Mouse (Mus musculus) limb, embryonic 13.5 days (tissue): ENCODE measurements around the gene Ankrd55. TPM values are rescaled to one million over a fixed set of nuclear protein-coding genes. Genes with fewer than 3 reads are reported as not detected.
A peak's percentile ranks its signal among the peaks of the same experiment; 100 is the strongest.

Experiments
- ATAC-seq: fragments of 200-750 bp; cut with Nextera tagmentation; 2 replicates; pipeline ENCODE4 v1.8.0; 2017; ENCODE audit warnings: low read depth, moderate number of reproducible peaks, moderate TSS enrichment; ENCODE audit not compliant: low FRiP score
- H3K27ac ChIP-seq: fragments of 300-500 bp; sonication (generic); 2 replicates; pipeline ENCODE4 v1.5.1; 2015; ENCODE audit warnings: inconsistent platforms, mild to moderate bottlenecking, moderate library complexity
- H3K27me3 ChIP-seq: fragments of 300-500 bp; sonication (generic); 2 replicates; pipeline ENCODE4 v1.6.1; 2015; ENCODE audit warnings: mild to moderate bottlenecking, inconsistent platforms
- H3K36me3 ChIP-seq: fragments of 300-500 bp; sonication (generic); 2 replicates; pipeline ENCODE4 v1.6.1; 2015; ENCODE audit warnings: inconsistent platforms, mild to moderate bottlenecking, moderate library complexity
- H3K4me1 ChIP-seq: fragments of 300-500 bp; sonication (generic); 2 replicates; pipeline ENCODE4 v1.6.1; 2015; ENCODE audit warnings: inconsistent platforms
- H3K4me2 ChIP-seq: fragments of 300-500 bp; sonication (generic); replicated peaks from 2 replicates; pipeline ENCODE4 v1.6.1; 2015; ENCODE audit warnings: inconsistent platforms, mild to moderate bottlenecking, moderate library complexity
- H3K4me3 ChIP-seq: fragments of 300-500 bp; sonication (generic); 2 replicates; pipeline ENCODE4 v1.5.1; 2015; ENCODE audit warnings: moderate library complexity, mild to moderate bottlenecking, inconsistent platforms
- H3K9ac ChIP-seq: fragments of 300-500 bp; sonication (generic); 2 replicates; pipeline ENCODE4 v1.6.1; 2015; ENCODE audit warnings: mild to moderate bottlenecking, inconsistent platforms
- H3K9me3 ChIP-seq: fragments of 300-500 bp; sonication (generic); 2 replicates; pipeline ENCODE4 v1.6.1; 2016; ENCODE audit warnings: inconsistent platforms
- WGBS: fragments of 180-500 bp; shearing (Covaris S2); methylation state at CpG from one replicate; pipeline ENCODE4 v1.1.7; 2015; 5-methylcytosine and 5-hydroxymethylcytosine counted together
- polyA plus RNA-seq: library from polyadenylated mRNA; unstranded; fragments of >200 nt; fragmentation: Nextera tagmentation; extraction: Ambion mirVana; gene quantifications from 2 replicates; pipeline ENCODE4 v1.2.1, GENCODE M21; 2015

Ankrd55 gene
- polyA plus RNA-seq, 1 experiment from 2014 or later = 1.8 TPM

- H3K9me3 ChIP-seq = no peaks in the 10 kb centered on the region
- ATAC-seq = no peak
- H3K4me3 ChIP-seq = no peak overlapping the region
- no peaks in the 10 kb centered on the region for H3K36me3 ChIP-seq
- H3K4me1 ChIP-seq = peaks cover 55% of the 10 kb centered on the region
- no peak overlapping the region for H3K9ac ChIP-seq
- no peak overlapping the region for H3K4me2 ChIP-seq
- peak overlapping the region; percentile 89; the same call in 1 of the 2 replicates for H3K27ac ChIP-seq
- H3K27me3 ChIP-seq = no peaks in the 10 kb centered on the region
- 63% methylated on average over 6 of the region's 6 CpGs for WGBS
Measured at GRCm38 (mm10) chr13:112330257-112330656, 42.0 kb downstream of the Ankrd55 start.

- peak overlapping the region; percentile 89 for H3K27ac ChIP-seq
- H3K36me3 ChIP-seq = no peaks in the 10 kb centered on the region
- H3K9me3 ChIP-seq = no peaks in the 10 kb centered on the region
- no peak overlapping the region for H3K9ac ChIP-seq
- ATAC-seq = peak; percentile 95
- H3K27me3 ChIP-seq = no peaks in the 10 kb centered on the region
- peak overlapping the region; percentile 42 for H3K4me2 ChIP-seq
- peak overlapping the region; percentile 6; the same call in 1 of the 2 replicates for H3K4me3 ChIP-seq
- peaks cover 54% of the 10 kb centered on the region for H3K4me1 ChIP-seq
- 27% methylated on average over 8 of the region's 8 CpGs for WGBS
Measured at GRCm38 (mm10) chr13:112330919-112331681, 42.8 kb downstream of the Ankrd55 start.

GRCm38 (mm10) chr13:112331682-112332061, 43.4 kb downstream of the Ankrd55 start:
- peak overlapping the region; percentile 6; the same call in 1 of the 2 replicates for H3K4me3 ChIP-seq
- H3K27ac ChIP-seq = peak overlapping the region; percentile 89
- 38% methylated on average over 1 of the region's 1 CpGs for WGBS
- no peaks in the 10 kb centered on the region for H3K9me3 ChIP-seq
- no peak overlapping the region for H3K9ac ChIP-seq
- peak; percentile 46 for ATAC-seq
- H3K36me3 ChIP-seq = no peaks in the 10 kb centered on the region
- peak overlapping the region; percentile 42 for H3K4me2 ChIP-seq
- H3K4me1 ChIP-seq = peaks cover 48% of the 10 kb centered on the region
- no peaks in the 10 kb centered on the region for H3K27me3 ChIP-seq

- WGBS = 84% methylated on average over 3 of the region's 3 CpGs
- H3K27ac ChIP-seq = no peak overlapping the region
Measured at GRCm38 (mm10) chr13:112335531-112335930, 47.3 kb downstream of the Ankrd55 start.

GRCm38 (mm10) chr13:112337146-112337545, 48.9 kb downstream of the Ankrd55 start:
- no peak overlapping the region for H3K4me3 ChIP-seq
- no peaks in the 10 kb centered on the region for H3K27me3 ChIP-seq
- 95% methylated on average over 9 of the region's 9 CpGs for WGBS
- no peak for ATAC-seq
- no peak overlapping the region for H3K4me2 ChIP-seq
- H3K27ac ChIP-seq = no peak overlapping the region
- peaks cover 16% of the 10 kb centered on the region for H3K4me1 ChIP-seq
- no peak overlapping the region for H3K9ac ChIP-seq
- no peaks in the 10 kb centered on the region for H3K9me3 ChIP-seq
- no peaks in the 10 kb centered on the region for H3K36me3 ChIP-seq

More at GRCm38 (mm10) chr13:112335531-112335930, 47.3 kb downstream of the Ankrd55 start:
- H3K4me3 ChIP-seq = no peak overlapping the region
- H3K9me3 ChIP-seq = no peaks in the 10 kb centered on the region
- no peaks in the 10 kb centered on the region for H3K36me3 ChIP-seq
- no peaks in the 10 kb centered on the region for H3K27me3 ChIP-seq
- peaks cover 29% of the 10 kb centered on the region for H3K4me1 ChIP-seq
- H3K4me2 ChIP-seq = no peak overlapping the region
- H3K9ac ChIP-seq = no peak overlapping the region
- ATAC-seq = no peak

GRCm38 (mm10) chr13:112340205-112340604, 52.0 kb downstream of the Ankrd55 start:
- no peak overlapping the region for H3K4me3 ChIP-seq
- H3K9me3 ChIP-seq = no peaks in the 10 kb centered on the region
- H3K27me3 ChIP-seq = no peaks in the 10 kb centered on the region
- peak; percentile 73 for ATAC-seq
- H3K4me1 ChIP-seq = peaks cover 27% of the 10 kb centered on the region
- H3K4me2 ChIP-seq = peak overlapping the region; percentile 17
- no peak overlapping the region for H3K9ac ChIP-seq
- no peaks in the 10 kb centered on the region for H3K36me3 ChIP-seq
- H3K27ac ChIP-seq = peak overlapping the region; percentile 73
- 45% methylated on average over 8 of the region's 8 CpGs for WGBS

GRCm38 (mm10) chr13:112340761-112341160, 52.5 kb downstream of the Ankrd55 start:
- WGBS = 79% methylated on average over 6 of the region's 6 CpGs
- H3K27ac ChIP-seq = peak overlapping the region; percentile 29; the same call in 1 of the 2 replicates

GRCm38 (mm10) chr13:112342971-112343627, 54.8 kb downstream of the Ankrd55 start:
- no peak for ATAC-seq
- WGBS = 67% methylated on average over 5 of the region's 5 CpGs

More at GRCm38 (mm10) chr13:112340761-112341160, 52.5 kb downstream of the Ankrd55 start:
- Histone ChIP-seq H3K9me3 (no peaks in the 10 kb centered on the region), H3K9ac (no peak overlapping the region), H3K4me1 (peaks cover 32% of the 10 kb centered on the region), H3K27me3 (no peaks in the 10 kb centered on the region), H3K4me2 (no peak overlapping the region), H3K36me3 (no peaks in the 10 kb centered on the region), H3K4me3 (no peak overlapping the region)
- no peak for ATAC-seq

GRCm38 (mm10) chr13:112343628-112344009, 55.4 kb downstream of the Ankrd55 start:
- Histone ChIP-seq H3K4me3 (no peak overlapping the region), H3K36me3 (no peaks in the 10 kb centered on the region), H3K4me1 (peaks cover 58% of the 10 kb centered on the region), H3K4me2 (no peak overlapping the region), H3K9ac (no peak overlapping the region), H3K27ac (no peak overlapping the region), H3K27me3 (no peaks in the 10 kb centered on the region), H3K9me3 (no peaks in the 10 kb centered on the region)
- WGBS = 84% methylated on average over 5 of the region's 5 CpGs
- no peak for ATAC-seq

More at GRCm38 (mm10) chr13:112342971-112343627, 54.8 kb downstream of the Ankrd55 start:
- H3K4me2 ChIP-seq = no peak overlapping the region
- H3K4me1 ChIP-seq = peaks cover 55% of the 10 kb centered on the region
- no peak overlapping the region for H3K4me3 ChIP-seq
- H3K9me3 ChIP-seq = no peaks in the 10 kb centered on the region
- H3K9ac ChIP-seq = no peak overlapping the region
- H3K36me3 ChIP-seq = no peaks in the 10 kb centered on the region
- H3K27ac ChIP-seq = no peak overlapping the region
- no peaks in the 10 kb centered on the region for H3K27me3 ChIP-seq

GRCm38 (mm10) chr13:112344270-112344864, 56.1 kb downstream of the Ankrd55 start:
- Histone ChIP-seq H3K36me3 (no peaks in the 10 kb centered on the region), H3K9me3 (no peaks in the 10 kb centered on the region), H3K4me1 (peaks cover 58% of the 10 kb centered on the region), H3K9ac (no peak overlapping the region), H3K4me2 (no peak overlapping the region), H3K27me3 (no peaks in the 10 kb centered on the region), H3K4me3 (no peak overlapping the region), H3K27ac (peak overlapping the region; percentile 39; the same call in 1 of the 2 replicates)
- ATAC-seq = no peak
- 71% methylated on average over 8 of the region's 8 CpGs for WGBS

GRCm38 (mm10) chr13:112345542-112345941, 57.3 kb downstream of the Ankrd55 start:
- 43% methylated on average over 2 of the region's 2 CpGs for WGBS
- Histone ChIP-seq H3K27ac (peak overlapping the region; percentile 90; the same call in 1 of the 2 replicates), H3K4me2 (no peak overlapping the region), H3K27me3 (no peaks in the 10 kb centered on the region), H3K36me3 (no peaks in the 10 kb centered on the region; the same call in 1 of the 2 replicates), H3K9ac (no peak overlapping the region), H3K4me1 (peaks cover 51% of the 10 kb centered on the region), H3K4me3 (no peak overlapping the region), H3K9me3 (peaks cover 7% of the 10 kb centered on the region)
- ATAC-seq = no peak

- Histone ChIP-seq H3K4me2 (peak overlapping the region; percentile 49), H3K4me3 (no peak overlapping the region), H3K27me3 (no peaks in the 10 kb centered on the region), H3K4me1 (peaks cover 48% of the 10 kb centered on the region), H3K27ac (peak overlapping the region; percentile 90), H3K9me3 (peaks cover 8% of the 10 kb centered on the region), H3K36me3 (no peaks in the 10 kb centered on the region; the same call in 1 of the 2 replicates), H3K9ac (no peak overlapping the region)
- WGBS = 62% methylated on average over 11 of the region's 11 CpGs
- 0 out of 2 replicates have a peak, but pooled peaks have one; percentile 6 for ATAC-seq
Measured at GRCm38 (mm10) chr13:112346031-112346430, 57.8 kb downstream of the Ankrd55 start.
